Comparison of ENCODE assay signal across 8 mouse cellular contexts in genomic region chr5:96373986-96374901, GRCm38 (mm10). TPM values are rescaled to one million over a fixed set of nuclear protein-coding genes. Genes with fewer than 3 reads are reported as not detected.
DNase-seq lines count a peak whose midpoint lies in the region; ATAC-seq lines count a peak whose summit lies in the region.

No protein-coding gene starts in this region.

- H3K9me3 ChIP-seq in intestine, embryonic 15.5 days = no peaks in the 10 kb centered on the region
- H3K9me3 ChIP-seq in megakaryocyte, embryonic 14.5 days = no peaks in the 10 kb centered on the region

- H3K27me3 ChIP-seq in intestine, embryonic 15.5 days (replicated peaks) = no peaks in the 10 kb centered on the region
- peaks cover 59% of the 10 kb centered on the region for H3K27me3 ChIP-seq in megakaryocyte, embryonic 14.5 days (replicated peaks)

- peak overlapping the region; percentile 90 for H3K4me2 ChIP-seq in intestine, embryonic 15.5 days (replicated peaks)

- H3K36me3 ChIP-seq in intestine, embryonic 15.5 days = no peaks in the 10 kb centered on the region
- H3K36me3 ChIP-seq in megakaryocyte, embryonic 14.5 days (replicated peaks; ENCODE audit: low read length) = no peaks in the 10 kb centered on the region

- peak; percentile 89 for ATAC-seq in intestine, embryonic 15.5 days

- peak overlapping the region; percentile 54 for H3K4me3 ChIP-seq in intestine, embryonic 15.5 days (replicated peaks)
- H3K4me3 ChIP-seq in megakaryocyte, embryonic 14.5 days (replicated peaks) = peak overlapping the region; percentile 87

- DNase-seq in adrenal gland, postnatal 10 days = peak; percentile 71
- peak; percentile 89 for DNase-seq in embryo, embryonic 11 days
- DNase-seq in gastrocnemius, postnatal 4 days (ENCODE audit: low spot score in 2 of 2) = peak; percentile 35 to 62
- DNase-seq in left cerebral cortex, postnatal 14 days (ENCODE audit: low spot score in 2 of 2) = peak; percentile 20 to 67
- peak; percentile 70 for DNase-seq in right cerebral cortex, postnatal 25 days
- no peak for DNase-seq in adipocyte (ENCODE audit: low spot score)

- H3K27ac ChIP-seq in intestine, embryonic 15.5 days = peak overlapping the region; percentile 75

- H3K4me1 ChIP-seq in intestine, embryonic 15.5 days (replicated peaks) = peaks cover 15% of the 10 kb centered on the region; the same call in 1 of the 2 replicates
- H3K4me1 ChIP-seq in megakaryocyte, embryonic 14.5 days = peaks cover 18% of the 10 kb centered on the region

- H3K9ac ChIP-seq in intestine, embryonic 15.5 days = peak overlapping the region; percentile 63

- intact Hi-C loops in left cerebral cortex, postnatal 14 days (cut with DNase I) = loop anchor here (10.0 kb wide), 1 partner anchor 311 kb away; no protein-coding TSS in a partner anchor

- WGBS in intestine, embryonic 15.5 days = under 1% methylated on average over 84 of the region's 84 CpGs

RNA-seq across cellular contexts. Expression of gene Fras1, which starts 0.5 kb away (rescaled TPM):
- 1 to 10 TPM; 3.9 to 8.9 TPM for total RNA-seq in adrenal gland, postnatal 10 days (2021)
- total RNA-seq in gastrocnemius, postnatal 4 days (2021) = 10 to 100 TPM; 42.9 to 51.2 TPM
- 17.0 and 18.3 TPM in 2 replicates for polyA plus RNA-seq in intestine, embryonic 15.5 days (2015; fragmentation: Nextera tagmentation; extraction: Ambion mirVana)
- 10 to 100 TPM; 20.2 to 20.8 TPM for total RNA-seq in left cerebral cortex, postnatal 14 days (2021)
- not detected in 2 replicates for polyA plus RNA-seq in megakaryocyte, embryonic 14.5 days (2012; ENCODE audit: insufficient read depth, low replicate concordance)
